Mouse (Mus musculus) kidney, postnatal 4 days (tissue): ENCODE results near the gene Trip4.

Experiments used
- DNase-seq, 2 experiments: peaks; one replicate each; pipeline ENCODE4 v3.0.0; 2021; ENCODE audit warnings: mixed read lengths in 2 of 2

Trip4 gene

DNA sequence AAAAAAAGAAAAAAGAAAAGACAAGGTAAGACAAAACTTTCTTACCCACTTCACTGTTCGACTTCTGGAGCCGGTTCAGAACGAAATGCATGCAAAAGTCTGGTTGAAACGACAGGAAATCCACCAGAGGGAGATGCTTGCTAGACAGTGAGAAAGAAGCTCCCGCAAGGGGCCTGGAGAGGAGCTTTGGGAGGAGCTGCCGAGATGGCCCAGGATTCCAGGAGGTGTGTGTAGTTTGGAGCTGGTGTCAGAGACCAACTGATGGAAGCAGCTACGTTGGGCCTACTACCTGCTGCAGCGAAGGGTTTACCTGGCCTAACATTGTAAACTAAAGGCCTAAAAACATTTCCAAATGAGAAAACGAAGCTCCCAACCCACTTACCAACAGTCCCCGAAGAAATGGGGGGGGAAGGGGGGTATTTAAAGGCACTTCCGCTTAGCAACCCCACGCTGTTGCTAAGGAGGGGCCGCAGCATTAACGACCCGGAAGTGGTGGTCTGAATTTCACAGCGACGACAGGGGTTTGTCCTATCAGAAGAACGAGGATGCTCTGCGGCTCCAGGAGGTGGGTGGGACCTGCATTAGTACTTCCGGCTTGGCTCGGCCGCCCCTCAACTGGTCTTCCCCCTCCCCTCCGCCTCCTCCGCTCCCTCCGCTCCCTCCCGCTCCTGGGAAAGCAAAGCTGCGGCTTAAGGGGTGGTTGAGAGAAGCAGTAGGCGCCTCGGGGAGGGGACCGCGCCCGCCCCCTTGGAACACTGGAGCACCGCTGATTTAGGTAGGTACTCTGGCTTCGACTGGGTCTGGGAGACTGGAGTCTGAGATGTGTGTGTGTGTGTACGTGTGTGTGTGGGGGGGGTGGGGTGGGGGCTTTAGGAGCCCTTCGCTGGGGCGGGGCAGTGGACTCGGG lies at the start of gene Trip4, which contains the start of gene Csnk1g1:
Gene Trip4 (minus strand): TSS at position 401 of the 907 bp plus-strand sequence.
Gene Csnk1g1 (plus strand): TSS at position 531 of the 907 bp plus-strand sequence.
- DNase-seq: peak; percentile 93 to 97

DNA sequence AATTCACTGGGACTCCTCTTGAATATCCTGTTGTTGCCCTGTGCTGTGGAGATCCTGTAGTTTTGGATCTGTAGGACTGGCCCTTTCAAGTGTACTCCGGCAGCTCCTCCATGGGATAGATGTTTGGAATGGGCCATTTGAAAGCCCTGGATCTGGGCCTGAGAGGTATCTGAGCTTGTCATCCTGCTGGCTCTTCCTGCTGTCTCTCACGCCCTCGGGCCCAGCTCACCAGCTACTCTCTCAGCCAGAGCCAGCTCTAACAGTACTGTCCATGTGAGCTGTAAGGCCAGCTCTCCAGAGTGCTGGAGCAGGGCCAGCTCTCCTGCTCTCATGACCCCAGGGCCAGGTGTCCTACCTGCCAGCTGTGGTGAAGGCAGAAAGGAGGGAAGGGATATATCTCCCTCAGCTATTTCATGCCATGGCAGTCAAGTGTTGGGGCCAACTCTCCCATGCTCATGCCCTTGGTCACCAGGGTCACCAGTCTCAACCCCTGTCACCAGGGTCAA lies 42.5 kb upstream of the Trip4 start:
- peak; percentile 20 to 32 for DNase-seq

DNA sequence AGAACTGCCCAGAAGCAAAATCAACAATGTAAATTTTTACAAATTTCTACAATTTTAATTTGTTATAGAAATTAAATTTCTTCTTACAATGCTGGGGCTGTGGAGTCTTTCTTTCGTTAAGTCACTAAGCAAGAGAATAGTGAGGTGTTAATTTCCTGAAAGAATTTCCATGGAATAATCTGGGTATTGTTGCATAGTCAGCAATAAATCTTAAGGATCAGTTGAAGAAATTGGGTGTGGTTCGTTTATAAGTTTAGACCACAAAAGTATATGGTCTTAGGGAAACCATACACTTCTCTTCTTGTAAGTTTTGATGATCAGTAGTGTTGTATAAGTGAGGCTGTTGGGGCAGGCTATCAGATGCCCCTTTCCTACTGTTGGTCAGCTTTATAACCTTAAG lies 29.0 kb upstream of the Trip4 start:
- DNase-seq: no peak

DNA sequence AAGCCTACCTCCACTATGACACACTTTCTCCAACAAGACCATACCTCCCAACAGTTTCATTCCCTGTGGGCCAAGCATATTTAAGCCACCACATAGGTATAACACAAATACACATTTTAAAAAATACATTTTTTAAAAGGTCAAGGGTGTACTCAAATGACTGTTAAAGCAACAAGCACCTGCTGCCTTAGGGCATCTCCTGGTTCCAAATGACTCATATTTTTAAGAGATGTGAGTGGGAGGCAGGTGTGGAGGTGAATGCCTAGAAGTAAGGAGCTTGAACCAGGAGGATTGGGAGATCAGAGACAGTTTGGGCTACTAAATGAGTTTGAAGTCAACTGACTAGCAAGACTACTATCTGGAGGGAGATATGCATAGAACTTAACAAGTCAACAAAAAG lies 21.2 kb upstream of the Trip4 start:
- no peak for DNase-seq

DNA sequence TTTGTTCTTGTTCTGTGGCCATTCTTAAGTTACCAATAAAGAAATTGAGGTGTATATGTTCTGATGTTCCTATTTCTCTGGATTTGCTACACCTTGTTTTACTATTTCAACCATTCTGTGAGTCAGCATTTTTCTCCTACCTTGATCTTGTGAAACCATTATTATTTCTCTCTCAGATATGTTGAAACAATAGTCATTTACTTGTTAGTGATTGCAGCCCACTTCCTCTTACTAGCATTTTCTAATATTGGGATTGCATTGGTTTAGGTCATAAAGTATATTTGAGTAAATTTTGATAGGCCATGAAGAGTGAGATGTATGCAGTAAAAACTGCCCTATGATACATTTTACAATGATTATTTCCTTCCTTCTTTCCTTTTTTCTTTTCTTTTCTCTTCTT lies 19.9 kb upstream of the Trip4 start:
- no peak for DNase-seq

DNA sequence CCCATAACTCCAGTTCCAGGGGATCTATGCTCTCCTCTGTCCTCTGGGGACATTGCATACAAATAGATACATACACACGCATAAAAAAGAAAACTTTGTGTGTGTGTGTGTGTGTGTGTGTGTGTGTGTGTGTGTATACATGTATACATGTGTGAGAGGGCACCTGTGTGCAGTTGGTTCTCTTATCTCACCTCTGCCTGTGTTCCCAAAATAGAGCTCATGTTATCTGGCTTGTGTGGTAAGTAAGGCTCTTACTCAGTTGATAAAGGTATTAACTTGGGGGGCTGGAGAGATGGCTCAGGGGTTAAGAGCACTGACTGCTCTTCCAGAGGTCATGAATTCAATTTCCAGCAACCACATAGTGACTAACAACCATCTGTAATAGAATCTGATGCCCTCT lies 8.4 kb upstream of the Trip4 start:
- no peak for DNase-seq

DNA sequence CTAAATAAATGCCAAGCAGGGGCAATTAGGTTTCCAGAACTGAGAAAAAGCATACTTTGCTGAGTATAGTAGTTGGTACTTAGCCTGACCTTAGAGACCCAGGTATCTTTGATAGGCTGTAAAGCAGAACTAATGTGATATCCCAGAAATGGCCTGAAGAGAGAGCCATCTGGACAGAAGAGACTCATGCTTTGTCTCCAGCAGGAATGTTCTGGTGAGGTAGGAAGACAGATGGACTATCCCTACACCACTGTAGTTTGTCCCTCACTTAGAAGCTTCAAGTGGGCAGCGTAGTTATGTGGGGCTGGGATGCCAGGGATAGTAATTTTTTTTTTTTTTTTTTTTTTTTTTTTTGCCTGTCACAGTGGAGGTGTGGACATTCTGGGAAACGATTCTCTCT lies 5.4 kb upstream of the Trip4 start:
- no peak for DNase-seq

DNA sequence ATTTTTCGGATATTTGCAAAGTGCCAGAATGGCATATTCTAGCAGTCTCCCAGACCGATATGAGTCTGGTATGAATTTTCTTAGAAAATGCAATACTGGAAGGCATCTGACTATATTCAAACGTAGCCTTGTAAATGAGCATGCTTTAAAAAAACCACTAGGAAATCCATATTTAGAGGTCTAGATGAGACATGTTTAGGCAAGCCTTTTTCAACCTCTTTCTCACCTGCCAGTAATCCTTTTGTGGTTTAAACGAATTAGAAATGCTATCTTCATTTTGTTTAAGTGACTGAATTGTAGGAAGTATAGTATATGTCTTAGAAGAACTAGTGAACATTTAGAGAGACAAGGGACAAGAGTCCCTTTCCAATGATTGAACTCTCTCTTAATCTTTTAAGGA lies 1.2 kb upstream of the Trip4 start:
- no peak for DNase-seq

DNA sequence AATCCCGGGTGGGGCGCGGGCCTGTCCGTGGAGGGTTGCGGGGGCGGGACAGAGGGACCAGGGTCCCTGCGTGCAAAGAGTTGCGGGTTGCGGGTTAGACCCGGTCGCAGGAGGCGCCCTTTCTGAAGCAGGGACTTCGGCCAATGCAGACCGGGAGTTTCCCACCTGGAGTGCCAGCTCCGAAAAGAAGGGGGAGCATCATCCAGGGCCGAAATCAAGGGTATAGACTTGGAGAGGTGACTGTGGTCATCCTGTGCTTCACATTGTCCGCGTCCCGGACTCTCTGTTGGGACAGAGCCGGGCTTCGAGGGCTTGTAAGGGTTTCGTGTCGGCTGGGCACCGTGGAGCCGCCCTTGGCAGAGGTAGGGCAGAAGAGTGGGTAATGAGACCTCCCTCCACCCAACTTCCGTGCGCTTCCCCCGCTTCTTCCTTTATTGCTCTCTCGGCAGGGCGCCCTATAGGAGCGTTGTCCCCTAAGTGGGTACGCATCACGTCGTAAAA lies 757 bp upstream of the Trip4 start:
- DNase-seq: peak; percentile 69 to 80

DNA sequence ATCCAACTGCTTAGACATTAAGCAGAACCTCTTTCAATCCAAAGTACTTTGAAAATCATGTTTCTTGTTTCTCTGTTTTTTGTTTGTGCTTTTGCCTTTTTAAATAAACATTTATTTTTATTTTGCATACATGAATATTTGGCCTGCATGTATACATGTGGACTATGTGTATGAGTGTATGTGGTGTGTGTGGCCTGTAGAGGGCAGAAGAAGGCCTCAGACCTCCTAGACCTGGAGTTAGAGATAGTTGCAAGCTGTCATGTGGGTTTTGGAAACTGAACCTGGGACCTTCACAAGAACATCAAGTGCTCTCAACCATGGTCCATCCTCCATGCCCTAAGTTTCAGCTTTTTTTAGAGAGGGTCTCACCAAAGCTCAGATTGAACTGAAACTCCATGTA lies 5.2 kb downstream of the Trip4 start:
- DNase-seq: no peak

DNA sequence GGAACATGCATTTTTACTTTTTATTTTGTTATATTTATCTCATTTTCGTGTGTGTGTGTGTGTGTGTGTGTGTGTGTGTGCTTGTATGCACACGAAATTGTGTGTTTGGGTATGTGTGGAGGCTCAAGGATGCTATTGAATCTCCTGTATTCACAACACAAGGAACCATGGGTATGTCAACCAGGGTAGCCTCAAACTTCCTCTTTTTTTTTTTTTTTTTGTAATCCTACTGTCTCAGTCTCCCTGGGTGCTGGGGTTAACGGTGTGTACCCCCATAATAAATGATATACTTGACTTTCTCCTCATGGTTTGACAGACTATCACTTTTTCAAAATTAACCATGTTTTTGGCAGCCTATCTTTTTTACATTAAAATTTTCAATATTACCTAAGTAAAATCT lies 5.7 kb downstream of the Trip4 start:
- no peak for DNase-seq

DNA sequence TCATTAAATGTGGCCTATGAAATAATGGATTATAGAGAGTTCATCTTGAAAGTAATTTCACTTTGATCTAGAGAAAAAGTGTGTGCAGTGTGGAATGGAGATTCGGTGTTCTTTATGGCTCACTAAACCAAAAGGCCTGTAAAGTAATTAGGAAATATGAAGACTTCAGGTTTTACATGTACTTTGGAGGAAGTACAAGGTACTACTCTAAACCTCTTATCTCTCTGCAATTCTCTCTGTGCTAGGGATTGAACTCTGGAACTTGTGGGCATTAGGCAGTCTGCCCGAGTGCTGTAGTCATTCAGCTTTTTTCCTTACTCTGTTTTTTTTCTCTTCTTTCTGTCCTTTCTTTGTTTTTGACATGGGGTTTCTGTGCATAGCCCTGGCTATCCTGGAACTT lies 11.6 kb downstream of the Trip4 start:
- no peak for DNase-seq

DNA sequence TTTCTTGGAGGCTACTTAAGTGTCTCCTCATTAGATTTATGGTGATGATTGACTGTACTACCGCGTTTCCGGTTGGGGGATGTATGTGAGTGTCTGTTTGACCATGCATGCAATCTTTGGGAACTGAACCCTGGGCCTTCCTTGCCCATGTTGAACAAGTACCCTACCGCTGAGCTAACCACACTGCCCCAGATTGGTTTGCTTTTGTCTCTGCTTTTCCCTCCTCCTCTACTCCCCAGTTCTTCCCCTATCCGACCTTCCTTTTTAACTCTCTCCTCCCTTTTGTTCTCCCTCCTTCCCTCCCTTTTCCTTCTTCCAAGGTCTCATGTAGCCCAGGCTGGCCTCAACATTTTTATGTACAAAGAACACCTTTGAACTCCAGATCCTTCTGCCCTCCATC lies 17.5 kb downstream of the Trip4 start:
- DNase-seq: peak; percentile 3 to 4

DNA sequence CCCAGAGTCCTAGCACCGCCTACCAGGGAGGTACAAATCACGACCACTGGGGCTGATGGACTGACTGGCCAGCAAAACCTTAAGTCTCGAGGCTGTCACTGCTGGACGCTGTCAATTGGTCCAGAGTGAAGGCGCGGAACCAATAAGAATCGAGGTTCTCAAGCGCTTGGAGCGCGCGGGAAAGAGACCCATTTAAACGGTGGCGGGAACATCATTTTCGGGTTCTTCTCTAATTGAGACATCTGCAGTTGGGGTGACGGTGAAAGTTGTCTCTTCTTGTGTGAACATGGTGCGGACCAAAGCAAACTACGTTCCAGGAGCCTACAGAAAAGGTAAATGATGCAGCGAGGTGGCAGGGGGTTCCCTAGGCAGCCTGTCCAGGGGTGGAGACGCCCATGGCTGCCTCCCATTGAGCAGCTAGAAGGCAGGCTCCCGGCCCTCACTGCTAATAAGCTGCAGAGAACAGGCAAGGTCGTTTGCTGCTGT lies 18.4 kb downstream of the Trip4 start, which contains the start of gene Pclaf:
Gene Pclaf (plus strand): TSS at position 95 of the 486 bp plus-strand sequence.
- DNase-seq: peak; percentile 78 to 87

DNA sequence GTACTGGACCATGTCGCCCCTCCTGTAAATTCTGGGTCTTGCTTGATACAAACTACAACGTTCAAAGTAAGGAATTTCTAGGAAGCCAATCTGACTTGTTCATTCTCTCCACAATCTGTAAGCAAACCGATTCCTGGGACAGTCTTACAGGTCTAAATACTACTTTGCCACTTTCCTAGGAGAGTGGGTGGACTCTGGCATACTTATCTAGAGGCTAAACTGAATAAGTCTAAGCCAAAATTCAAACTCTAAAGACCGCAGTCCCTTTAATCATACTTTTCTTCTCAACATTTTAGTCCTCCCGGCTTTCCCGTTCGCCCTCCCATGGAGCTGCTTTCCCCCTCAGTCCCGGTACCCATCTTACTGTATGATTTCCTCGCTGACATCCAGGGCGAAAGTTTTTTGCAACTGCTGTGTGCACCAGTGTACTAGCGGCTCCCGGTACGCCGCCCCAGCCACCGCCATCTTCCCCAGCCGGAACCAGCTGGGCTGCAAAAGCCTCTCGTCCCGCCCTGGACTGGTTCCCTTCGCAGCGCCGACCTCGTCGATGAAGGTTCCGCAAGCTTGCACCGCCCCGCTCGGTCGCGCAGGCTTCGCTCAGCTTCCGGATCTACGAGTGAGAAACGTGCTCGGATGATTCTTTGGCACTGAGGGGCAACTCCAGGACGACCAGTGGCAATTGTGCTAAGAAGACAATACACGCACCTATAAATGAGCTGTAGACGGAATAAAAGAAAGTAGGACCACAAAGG lies 23.9 kb downstream of the Trip4 start:
- DNase-seq: peak; percentile 94 to 95

DNA sequence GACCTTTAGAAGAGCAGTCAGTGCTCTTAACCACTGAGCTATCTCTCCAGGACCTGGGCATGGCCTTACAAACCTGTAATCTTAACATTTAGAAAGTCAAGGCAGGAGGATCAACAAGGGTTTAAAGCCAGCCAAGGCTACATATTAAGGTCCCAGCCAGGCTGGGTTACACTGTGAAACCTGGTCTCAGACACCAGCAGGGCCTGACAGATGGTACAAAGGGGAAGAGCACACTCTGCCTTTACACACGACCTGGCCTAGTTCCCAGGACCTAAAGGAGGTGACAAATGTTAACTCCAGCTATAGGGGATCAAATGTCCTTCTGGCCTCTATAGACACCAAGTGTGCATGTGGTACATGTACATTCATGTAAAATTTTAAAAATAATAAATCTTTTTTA lies 48.9 kb downstream of the Trip4 start:
- DNase-seq: no peak

DNA sequence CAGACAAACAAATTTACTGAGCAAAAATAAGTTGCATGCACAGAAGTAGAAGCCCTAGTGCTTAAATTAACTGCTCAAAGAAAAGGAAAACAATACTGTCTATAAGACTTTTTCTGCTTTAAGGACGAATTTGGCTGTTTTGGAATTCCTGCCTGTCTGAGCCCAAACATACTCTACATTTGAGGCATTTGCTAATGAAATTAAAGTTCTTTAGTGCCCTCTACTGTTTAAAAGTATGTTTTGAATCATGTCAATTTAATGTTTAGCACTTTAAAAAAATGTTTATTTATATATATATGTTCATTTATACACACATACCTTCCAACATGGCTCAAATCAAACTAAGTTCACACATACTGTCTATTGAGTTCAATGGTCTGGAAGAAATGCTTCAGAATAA lies 58.4 kb downstream of the Trip4 start:
- no peak for DNase-seq

DNA sequence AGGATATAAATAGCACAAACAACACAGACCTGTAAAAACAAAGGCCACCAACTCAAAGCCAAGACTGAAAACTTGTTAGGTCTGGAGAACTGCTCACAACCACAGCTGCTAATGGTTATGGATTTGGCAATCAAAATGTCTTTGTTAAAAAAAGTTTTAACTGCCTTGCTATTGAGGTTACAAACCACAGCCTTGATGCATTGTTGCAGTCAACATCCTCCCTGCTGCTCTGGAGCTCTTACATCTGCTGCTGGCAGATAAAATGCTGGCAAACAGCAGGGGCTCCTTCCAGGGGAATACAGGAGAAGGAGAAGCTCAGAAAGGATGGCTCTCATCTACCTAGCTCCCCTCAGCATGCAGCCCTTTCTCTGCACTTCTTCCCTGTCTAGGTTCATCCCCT lies 60.4 kb downstream of the Trip4 start:
- peak; percentile 54 to 63 for DNase-seq

DNA sequence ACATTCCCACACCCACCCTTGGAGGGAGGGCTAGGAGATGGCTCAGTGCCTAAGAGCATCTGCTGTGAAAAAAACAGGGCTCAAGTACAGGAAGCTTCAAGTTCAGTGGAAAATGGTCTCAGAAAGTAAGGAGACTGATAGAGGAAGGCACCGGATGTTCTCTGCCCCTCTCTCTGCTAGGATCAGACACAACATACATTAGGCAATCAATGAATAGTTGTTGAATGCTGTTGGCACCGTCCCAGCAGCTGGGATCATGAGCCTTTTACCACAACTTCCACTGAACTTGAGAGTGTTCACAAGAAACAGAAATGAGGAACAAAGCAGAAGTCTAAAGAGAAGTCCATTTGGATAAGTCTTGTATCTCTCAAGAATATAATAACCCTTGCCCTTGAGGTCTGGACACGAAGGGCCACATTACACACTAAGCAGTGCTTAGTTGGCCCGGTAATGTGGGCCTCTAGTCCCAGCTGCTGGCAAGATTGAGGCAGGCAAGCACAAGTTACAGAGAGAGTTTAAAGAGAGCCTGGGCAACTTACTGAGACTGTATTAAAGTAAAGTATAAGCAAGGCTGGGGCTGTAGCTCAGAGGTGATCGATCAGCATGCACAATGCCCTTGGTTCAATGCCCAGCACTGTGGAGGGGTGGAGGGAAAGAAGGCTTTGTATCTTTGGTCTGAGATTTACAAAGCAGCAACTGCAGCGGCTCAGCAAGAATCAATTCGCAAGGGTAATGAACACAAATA lies 64.0 kb downstream of the Trip4 start:
- DNase-seq: peak; percentile 56 to 59

DNA sequence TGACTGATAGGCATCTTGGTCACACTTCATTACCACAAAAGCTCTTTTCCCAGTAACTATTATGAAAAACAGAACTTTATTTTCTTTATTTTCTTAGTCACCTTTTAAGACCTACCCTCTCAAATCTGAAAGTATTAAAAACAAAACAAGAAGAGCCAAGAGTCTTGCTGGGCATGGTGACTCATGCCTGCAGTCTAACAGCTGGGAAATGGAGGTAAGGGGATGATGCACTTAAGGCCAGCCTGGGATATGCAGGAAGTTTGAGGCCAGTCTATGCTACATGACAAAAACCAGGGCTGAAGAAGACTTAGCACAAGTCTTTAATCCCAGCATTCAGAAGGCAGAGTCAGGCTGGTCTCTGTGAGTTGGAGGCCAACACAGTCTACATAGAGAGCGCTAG lies 68.8 kb downstream of the Trip4 start:
- DNase-seq: no peak

DNA sequence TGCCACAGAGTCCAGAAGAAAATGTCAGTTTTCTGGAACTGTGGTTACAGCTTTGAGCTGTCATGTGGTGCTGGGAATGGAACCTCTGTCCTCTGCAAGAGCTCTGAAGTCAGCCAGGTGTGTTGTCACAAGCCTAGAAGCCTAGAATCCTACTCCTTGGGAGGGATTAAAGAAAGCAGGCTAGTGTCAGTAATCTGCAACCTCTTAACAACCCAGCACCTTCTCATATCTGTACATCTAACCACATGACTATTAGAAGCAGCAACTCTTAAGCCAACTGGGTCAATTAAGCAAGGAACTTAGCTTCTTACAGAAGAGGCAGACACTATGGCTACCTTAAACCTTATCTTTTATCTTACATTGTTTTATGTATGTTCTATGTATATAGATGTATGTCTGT lies 71.7 kb downstream of the Trip4 start:
- no peak for DNase-seq

DNA sequence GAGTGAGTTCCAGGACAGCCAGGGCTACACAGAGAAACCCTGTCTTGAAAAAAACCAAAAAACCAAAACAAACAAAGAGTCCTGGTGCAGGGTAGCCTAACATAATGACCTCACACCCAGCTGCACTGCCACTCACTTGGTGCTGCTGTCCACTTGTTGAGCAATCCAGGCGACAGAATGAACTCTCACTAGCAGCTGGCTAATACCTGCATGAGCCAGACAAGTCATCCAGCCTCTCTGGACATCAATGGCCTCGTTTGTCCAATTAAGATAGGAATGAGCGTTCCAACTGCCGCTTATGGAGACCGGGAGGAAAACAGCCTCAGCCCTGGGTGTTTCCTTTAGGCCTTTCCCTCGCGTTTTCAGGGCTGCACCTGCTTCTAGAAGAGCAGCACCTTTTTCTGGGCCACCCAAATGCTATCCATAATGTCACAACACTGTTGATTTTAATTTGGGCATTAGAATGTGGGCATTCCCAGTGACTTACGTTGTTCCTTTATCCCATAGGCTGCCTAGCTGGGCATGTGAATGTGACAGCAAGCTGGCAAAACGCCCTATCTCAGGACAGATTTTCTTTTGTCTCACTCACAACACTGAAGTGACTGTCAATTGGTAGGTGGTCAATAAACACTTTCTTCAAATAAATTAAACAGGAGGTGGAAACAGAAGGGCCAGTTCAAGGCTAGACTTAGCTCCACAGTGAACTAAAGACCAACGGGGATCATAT lies 73.8 kb downstream of the Trip4 start:
- no peak for DNase-seq
